19 mouse cellular contexts compared by ENCODE assay signal in the genomic region with DNA sequence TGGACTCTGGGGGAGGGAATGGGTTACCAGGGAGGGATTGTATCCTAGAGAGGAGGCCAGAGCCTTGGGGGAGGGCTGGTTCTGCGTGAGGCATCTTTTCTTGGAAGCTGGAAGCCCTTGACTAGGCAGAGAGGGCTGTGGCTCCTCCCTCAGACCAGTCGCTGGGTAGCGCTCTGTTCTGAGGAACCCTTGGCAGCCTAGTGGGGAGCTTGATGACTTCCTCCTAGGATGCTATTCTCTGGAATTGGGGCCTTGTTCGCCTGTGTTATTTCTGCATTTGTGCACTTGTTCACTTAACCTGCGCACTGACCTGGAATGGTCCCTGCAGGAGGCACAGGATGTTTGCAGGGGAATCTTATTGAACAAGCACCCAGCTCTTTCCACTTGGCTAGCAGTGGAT.
DNase-seq lines count a peak whose midpoint lies in the region; ATAC-seq lines count a peak whose summit lies in the region.
"Had no signal": no experiment of that assay in that cellular context is flagged by ENCODE, and none has a peak within 500 bp of the region (broad histone marks: within the 10 kb centered on the region; RNA-seq: fewer than 3 reads in every experiment).

No protein-coding gene starts in this region.

- H3K9ac ChIP-seq in kidney, embryonic 15.5 days, result no peak overlapping the region
- H3K9ac ChIP-seq in forebrain, embryonic 12.5 days, result no peak overlapping the region
- H3K9ac ChIP-seq: embryonic facial prominence, embryonic 13.5 days; lung, embryonic 14.5 days; neural tube, embryonic 13.5 days had no signal

- no peak overlapping the region for H3K27ac ChIP-seq in kidney, embryonic 15.5 days
- no peak overlapping the region for H3K27ac ChIP-seq in forebrain, embryonic 12.5 days
- H3K27ac ChIP-seq: embryonic facial prominence, embryonic 13.5 days; heart, embryonic 10.5 days; neural tube, embryonic 13.5 days had no signal

- H3K4me1 ChIP-seq in kidney, embryonic 15.5 days, result peaks cover 6% of the 10 kb centered on the region
- H3K4me1 ChIP-seq in forebrain, embryonic 12.5 days, result peaks cover 11% of the 10 kb centered on the region
- H3K4me1 ChIP-seq: embryonic facial prominence, embryonic 13.5 days; heart, embryonic 10.5 days had no signal

- H3K9me3 ChIP-seq in kidney, embryonic 15.5 days (replicated peaks), result no peaks in the 10 kb centered on the region
- H3K9me3 ChIP-seq in forebrain, embryonic 12.5 days, result no peaks in the 10 kb centered on the region
- H3K9me3 ChIP-seq: embryonic facial prominence, embryonic 13.5 days; heart, embryonic 10.5 days; neural tube, embryonic 13.5 days had no signal

- WGBS in kidney, embryonic 15.5 days, result 56% methylated on average over 5 of the region's 5 CpGs
- WGBS in forebrain, embryonic 12.5 days, result 20% methylated on average over 5 of the region's 5 CpGs

- no peak for DNase-seq in kidney, postnatal 14 days
- peak; percentile 47 for DNase-seq in brain, adult 2 months (ENCODE audit: low read depth, low spot score)
- peak; percentile 54 for DNase-seq in cerebellum, adult 11-12 months
- no peak for DNase-seq in embryo, embryonic 11 days
- no peak for DNase-seq in adrenal gland, adult 18-20 months (ENCODE audit: low spot score in 2 of 2)
- no peak for DNase-seq in spleen, postnatal 14 days (ENCODE audit: low spot score in 2 of 2)
- DNase-seq: adrenal gland, postnatal 25 days; gastrocnemius, postnatal 14 days; kidney, postnatal 36 days; lung, embryonic 14.5 days; thymus, postnatal 25 days had no signal

- peak; percentile 62 for ATAC-seq in kidney, embryonic 15.5 days (replicated peaks; ENCODE audit: low FRiP score)
- ATAC-seq in forebrain, embryonic 12.5 days (ENCODE audit: low FRiP score), result peak; percentile 66; the same call in 1 of the 2 replicates
- ATAC-seq: CD4-positive, CD25-positive, alpha-beta regulatory T cell, adult 4 months; midbrain, embryonic 16.5 days had no signal

- no peaks in the 10 kb centered on the region for H3K27me3 ChIP-seq in kidney, embryonic 15.5 days
- peaks cover 22% of the 10 kb centered on the region for H3K27me3 ChIP-seq in forebrain, embryonic 12.5 days
- H3K27me3 ChIP-seq: embryonic facial prominence, embryonic 13.5 days; neural tube, embryonic 13.5 days had no signal

- no peak overlapping the region for H3K4me2 ChIP-seq in kidney, embryonic 15.5 days
- no peak overlapping the region for H3K4me2 ChIP-seq in forebrain, embryonic 12.5 days
- H3K4me2 ChIP-seq: embryonic facial prominence, embryonic 13.5 days; liver, embryonic 11.5 days; lung, embryonic 14.5 days; neural tube, embryonic 13.5 days had no signal

- H3K36me3 ChIP-seq in kidney, embryonic 15.5 days, result no peaks in the 10 kb centered on the region
- H3K36me3 ChIP-seq in forebrain, embryonic 12.5 days (replicated peaks), result no peaks in the 10 kb centered on the region
- H3K36me3 ChIP-seq: embryonic facial prominence, embryonic 13.5 days; heart, embryonic 10.5 days; neural tube, embryonic 13.5 days had no signal

- H3K4me3 ChIP-seq in kidney, embryonic 15.5 days (replicated peaks), result no peak overlapping the region
- H3K4me3 ChIP-seq in forebrain, embryonic 12.5 days (replicated peaks), result no peak overlapping the region
- H3K4me3 ChIP-seq: embryonic facial prominence, embryonic 13.5 days; heart, embryonic 10.5 days; neural tube, embryonic 13.5 days had no signal

Comparison
In these comparisons a context has a peak if more than half of its experiments do, and no peak if none do; other contexts are left out.
1. DNase-seq: peak in brain, adult 2 months (single experiment) and cerebellum, adult 11-12 months (single experiment); none in kidney, postnatal 14 days (single experiment), embryo, embryonic 11 days (single experiment), adrenal gland, adult 18-20 months (0 of 2) and spleen, postnatal 14 days (0 of 2).